Mouse (Mus musculus) lung, adult 2 months (tissue): ENCODE results near the gene Ankrd6. TPM values are rescaled to one million over a fixed set of nuclear protein-coding genes. Genes with fewer than 3 reads are reported as not detected.

ENCODE experiments used
- DNase-seq: peaks from one replicate; pipeline ENCODE4 v3.0.0; 2022
- H3K4me1 ChIP-seq: fragments of 200-500 bp; 2 replicates; pipeline ENCODE4 v1.6.1; 2011; ENCODE audit warnings: low read length; ENCODE audit not compliant: control insufficient read depth, insufficient read depth
- H3K4me3 ChIP-seq: fragments of 200-500 bp; replicated peaks from 2 replicates; pipeline ENCODE3; 2011; ENCODE audit warnings: low read depth, mild to moderate bottlenecking, control low read depth, low read length; ENCODE audit errors: extremely low read depth
- CTCF ChIP-seq: fragments of 200-500 bp; IDR thresholded peaks from 2 replicates; pipeline ENCODE4 v1.5.1; 2011; ENCODE audit warnings: mild to moderate bottlenecking, low read length, control low read depth; ENCODE audit not compliant: insufficient read depth
- POLR2A ChIP-seq: fragments of 200-500 bp; IDR thresholded peaks from 2 replicates; pipeline ENCODE4 v1.6.1; 2011; ENCODE audit warnings: low read depth, mild to moderate bottlenecking, control low read depth, low read length, borderline replicate concordance; ENCODE audit errors: extremely low read depth
- WGBS: fragments of 180-500 bp; shearing (Covaris S2); methylation state at CpG from one replicate; pipeline ENCODE4 v1.1.7; 2018; 5-methylcytosine and 5-hydroxymethylcytosine counted together
- polyA plus RNA-seq: library from polyadenylated mRNA; depleted of rRNA; stranded (reverse); fragments of >200 nt; gene quantifications from 2 replicates; pipeline ENCODE4 v1.2.3, GENCODE M21; 2012

Gene Ankrd6
- polyA plus RNA-seq, 1 experiment, result 0.72 TPM

DNA sequence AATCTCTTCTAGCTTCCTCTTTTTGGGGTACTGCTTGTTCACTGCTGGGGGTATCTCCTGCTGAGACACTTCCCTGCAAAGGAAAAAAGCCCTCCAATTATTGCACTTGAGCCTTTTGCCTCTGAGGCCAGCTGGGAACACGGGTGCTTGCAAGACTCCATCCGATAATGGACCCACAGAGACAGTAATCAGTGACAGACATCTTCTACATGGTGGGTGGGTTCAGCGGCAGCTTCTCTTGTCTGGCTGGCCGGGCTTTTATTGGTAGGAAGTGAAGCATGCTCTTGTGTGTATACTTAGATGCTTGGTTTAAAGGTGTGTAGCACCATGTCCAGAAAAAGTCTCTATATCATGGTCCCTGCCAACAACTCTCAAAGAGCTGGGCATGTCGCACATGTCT lies 133.2 kb downstream of the Ankrd6 start:
- Histone ChIP-seq H3K4me3 (no peak overlapping the region), H3K4me1 (no peaks in the 10 kb centered on the region)
- TF ChIP-seq CTCF (no peak), POLR2A (no peak)
- no peak for DNase-seq
- WGBS, result 82% methylated on average over 5 of the region's 5 CpGs

- peaks cover 4% of the 10 kb centered on the region for H3K4me1 ChIP-seq
- TF ChIP-seq POLR2A (no peak), CTCF (no peak)
- H3K4me3 ChIP-seq, result peak overlapping the region; percentile 94
- DNase-seq, result no peak
- WGBS, result 8% methylated on average over 9 of the region's 9 CpGs
These were observed 150.0 kb downstream of the Ankrd6 start for GRCm38 (mm10) chr4:32800577-32801170.

- Histone ChIP-seq H3K4me1 (peaks cover 4% of the 10 kb centered on the region), H3K4me3 (peak within 1 kb of the TSS; percentile 94)
- TF ChIP-seq CTCF, result no peak
- TF ChIP-seq POLR2A, result peak; percentile 89; the same call in 1 of the 2 replicates
- under 1% methylated on average over 53 of the region's 53 CpGs for WGBS
- peak; percentile 83 for DNase-seq
These were observed 150.6 kb downstream of the Ankrd6 start, which contains the start of gene Lyrm2 for GRCm38 (mm10) chr4:32799966-32800576. Gene Lyrm2 (plus strand): TSS chr4:32800253.

DNA sequence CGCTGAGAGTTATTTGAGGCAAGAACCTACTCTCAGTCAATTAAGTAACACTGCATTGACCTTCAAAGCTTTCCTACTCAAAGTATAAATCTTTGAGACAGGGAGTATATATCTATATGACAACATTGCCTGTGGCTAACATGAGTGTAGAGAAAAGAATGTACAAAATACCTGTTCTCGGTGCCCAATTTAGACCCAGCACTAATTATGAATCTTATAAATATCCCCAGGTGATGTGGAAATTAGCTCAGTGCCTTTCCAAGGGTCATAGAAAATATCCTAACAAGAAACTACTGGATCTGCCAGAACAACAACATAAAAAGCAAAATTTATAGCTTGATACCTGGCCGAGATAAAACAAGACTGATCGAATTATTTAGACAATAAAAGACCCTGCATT lies 151.7 kb downstream of the Ankrd6 start:
- H3K4me1 ChIP-seq, result peaks cover 4% of the 10 kb centered on the region
- H3K4me3 ChIP-seq, result no peak overlapping the region
- WGBS, result 98% methylated on average over 4 of the region's 4 CpGs
- TF ChIP-seq CTCF (no peak), POLR2A (no peak)
- no peak for DNase-seq

DNA sequence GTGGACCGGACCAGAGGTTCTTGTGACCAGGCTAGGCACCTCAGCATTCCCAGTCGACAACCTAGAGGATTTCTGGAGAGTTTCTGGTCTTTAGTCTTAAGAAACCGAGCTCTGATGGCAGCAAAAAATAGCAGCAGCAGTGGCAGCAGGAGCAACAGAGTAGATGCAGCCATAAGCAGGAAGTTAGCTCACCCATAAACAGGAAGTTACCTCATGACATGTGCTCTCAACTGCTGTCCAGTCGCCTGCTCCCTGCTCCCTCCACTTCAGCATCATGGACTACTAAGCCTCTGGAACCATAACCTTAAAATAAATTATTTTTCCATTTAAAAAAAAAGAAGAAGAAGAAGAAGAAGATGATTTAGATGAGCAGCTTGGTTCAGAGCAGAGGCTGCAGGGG lies 161.6 kb downstream of the Ankrd6 start:
- 70% methylated on average over 4 of the region's 4 CpGs for WGBS
- no peaks in the 10 kb centered on the region for H3K4me1 ChIP-seq
- H3K4me3 ChIP-seq, result no peak overlapping the region
- no peak for DNase-seq
- TF ChIP-seq CTCF (no peak), POLR2A (no peak)

- 90% methylated on average over 1 of the region's 1 CpGs for WGBS
- Histone ChIP-seq H3K4me1 (no peaks in the 10 kb centered on the region), H3K4me3 (no peak overlapping the region)
- DNase-seq, result no peak
- TF ChIP-seq POLR2A (no peak), CTCF (no peak)
These were observed 163.5 kb downstream of the Ankrd6 start for GRCm38 (mm10) chr4:32787110-32787509.

- Histone ChIP-seq H3K4me1 (no peaks in the 10 kb centered on the region), H3K4me3 (no peak overlapping the region)
- TF ChIP-seq POLR2A (no peak), CTCF (no peak)
- WGBS, result 98% methylated on average over 4 of the region's 4 CpGs
- no peak for DNase-seq
These were observed 170.6 kb downstream of the Ankrd6 start for GRCm38 (mm10) chr4:32779996-32780395.

- TF ChIP-seq CTCF, result no peak
- 93% methylated on average over 7 of the region's 7 CpGs for WGBS
- no peak overlapping the region for H3K4me3 ChIP-seq
- no peak for DNase-seq
- H3K4me1 ChIP-seq, result no peaks in the 10 kb centered on the region
These were observed 180.3 kb downstream of the Ankrd6 start for GRCm38 (mm10) chr4:32770284-32770810.

- no peak for TF ChIP-seq POLR2A
- H3K4me3 ChIP-seq, result no peak overlapping the region
- H3K4me1 ChIP-seq, result no peaks in the 10 kb centered on the region
- WGBS, result 87% methylated on average over 10 of the region's 10 CpGs
- no peak for DNase-seq
These were observed 182.6 kb downstream of the Ankrd6 start for GRCm38 (mm10) chr4:32768046-32768445.

GRCm38 (mm10) chr4:32767471-32767870 lies 183.2 kb downstream of the Ankrd6 start:
- WGBS, result 78% methylated on average over 7 of the region's 7 CpGs
- no peak for DNase-seq
- H3K4me3 ChIP-seq, result no peak overlapping the region
- no peak for TF ChIP-seq POLR2A
- TF ChIP-seq CTCF, result no peak
- H3K4me1 ChIP-seq, result no peaks in the 10 kb centered on the region
